Mouse (Mus musculus) heart, postnatal 0 days (tissue): ENCODE measurements around the gene Tdrd1. TPM values are rescaled to one million over a fixed set of nuclear protein-coding genes. Genes with fewer than 3 reads are reported as not detected.

Source experiments
- ATAC-seq: fragments of 200-750 bp; cut with Nextera tagmentation; 2 replicates; pipeline ENCODE4 v1.8.0; 2017; ENCODE audit warnings: low read depth, moderate number of reproducible peaks, moderate library complexity; ENCODE audit not compliant: insufficient read depth
- DNase-seq: peaks from one replicate; pipeline ENCODE4 v3.0.0-alpha.2; 2016; ENCODE audit warnings: low spot score
- H3K27ac ChIP-seq: fragments of 300-500 bp; sonication (generic); 2 replicates; pipeline ENCODE4 v1.5.1; 2014; ENCODE audit warnings: low read depth, mild to moderate bottlenecking
- H3K27me3 ChIP-seq: fragments of 300-500 bp; sonication (generic); 2 replicates; pipeline ENCODE4 v1.6.1; 2014; ENCODE audit warnings: low read length, mixed read lengths; ENCODE audit not compliant: control insufficient read depth, insufficient read depth
- H3K36me3 ChIP-seq: fragments of 300-500 bp; sonication (generic); replicated peaks from 2 replicates; pipeline ENCODE4 v1.6.1; 2014; ENCODE audit warnings: low read length, mixed read lengths; ENCODE audit not compliant: control insufficient read depth, insufficient read depth
- H3K4me1 ChIP-seq: fragments of 300-500 bp; sonication (generic); 2 replicates; pipeline ENCODE4 v1.6.1; 2014; ENCODE audit warnings: antibody characterized with exemption; ENCODE audit not compliant: control insufficient read depth, insufficient read depth
- H3K4me2 ChIP-seq: fragments of 300-500 bp; sonication (generic); 2 replicates; pipeline ENCODE4 v1.6.1; 2014; ENCODE audit warnings: low read depth, mild to moderate bottlenecking, low read length, moderate library complexity
- H3K4me3 ChIP-seq: fragments of 300-500 bp; sonication (generic); 2 replicates; pipeline ENCODE4 v1.5.1; 2014; ENCODE audit warnings: low read depth, low read length
- H3K9ac ChIP-seq: fragments of 300-500 bp; sonication (generic); replicated peaks from 2 replicates; pipeline ENCODE4 v1.6.1; 2014; ENCODE audit warnings: low read depth, low read length, mixed read lengths
- H3K9me3 ChIP-seq: fragments of 300-500 bp; sonication (generic); replicated peaks from 2 replicates; pipeline ENCODE4 v1.6.1; 2016; ENCODE audit warnings: low read length; ENCODE audit not compliant: control insufficient read depth
- CTCF ChIP-seq: IDR thresholded peaks from 2 replicates; pipeline ENCODE4 v1.5.1; 2016; ENCODE audit warnings: antibody characterized with exemption, control low read depth, low read depth
- EP300 ChIP-seq: IDR thresholded peaks from 2 replicates; pipeline ENCODE4 v1.6.1; 2016; ENCODE audit warnings: antibody characterized with exemption, low read depth
- WGBS: fragments of 180-500 bp; shearing (Covaris S2); extraction: QIAGEN DNeasy Blood & Tissue Kit; methylation state at CpG from one replicate; pipeline ENCODE4 v1.1.7; 2014; 5-methylcytosine and 5-hydroxymethylcytosine counted together
- polyA plus RNA-seq: library from polyadenylated mRNA; unstranded; fragments of >200 nt; fragmentation: Nextera tagmentation; extraction: Ambion mirVana; gene quantifications from 2 replicates; pipeline ENCODE4 v1.2.1, GENCODE M21; 2015
- total RNA-seq: library from RNA; depleted of rRNA; stranded (reverse); fragments of >200 nt; gene quantifications from 2 replicates; pipeline ENCODE4 v1.2.3, GENCODE M21; 2014; ENCODE audit warnings: low replicate concordance

The Tdrd1 gene
- total and polyA plus RNA-seq, 2 experiments from 2014 or later = 0.10 TPM; not detected in 1

DNA sequence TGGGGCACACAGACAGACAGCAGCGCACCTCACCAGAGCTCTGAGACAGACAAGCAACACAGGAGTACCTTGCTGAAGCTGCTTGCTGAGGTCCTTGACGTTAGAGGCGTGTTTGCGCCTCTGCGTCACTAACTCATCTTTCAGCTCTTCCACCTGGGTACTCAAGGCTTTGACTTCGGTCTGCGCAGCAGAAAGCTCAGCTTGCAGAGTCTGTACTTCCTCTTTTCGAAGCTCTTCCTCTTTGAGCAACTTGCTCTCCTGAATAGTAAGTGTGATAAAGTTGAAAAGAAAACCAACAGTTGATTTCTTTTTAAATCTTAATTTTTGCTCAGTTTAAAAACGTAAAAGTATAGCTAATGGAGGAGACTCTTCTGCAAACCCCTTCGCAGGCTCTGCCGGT lies 28.6 kb upstream of the Tdrd1 start:
- Histone ChIP-seq H3K9me3 (no peaks in the 10 kb centered on the region), H3K9ac (no peak overlapping the region), H3K4me3 (no peak overlapping the region), H3K36me3 (peaks cover 94% of the 10 kb centered on the region), H3K4me2 (no peak overlapping the region), H3K27me3 (no peaks in the 10 kb centered on the region), H3K4me1 (peaks cover 14% of the 10 kb centered on the region; the same call in 1 of the 2 replicates), H3K27ac (no peak overlapping the region)
- ATAC-seq (no peak), DNase-seq (no peak)
- TF ChIP-seq CTCF = no peak
- no peak for TF ChIP-seq EP300
- 91% methylated on average over 11 of the region's 11 CpGs for WGBS

DNA sequence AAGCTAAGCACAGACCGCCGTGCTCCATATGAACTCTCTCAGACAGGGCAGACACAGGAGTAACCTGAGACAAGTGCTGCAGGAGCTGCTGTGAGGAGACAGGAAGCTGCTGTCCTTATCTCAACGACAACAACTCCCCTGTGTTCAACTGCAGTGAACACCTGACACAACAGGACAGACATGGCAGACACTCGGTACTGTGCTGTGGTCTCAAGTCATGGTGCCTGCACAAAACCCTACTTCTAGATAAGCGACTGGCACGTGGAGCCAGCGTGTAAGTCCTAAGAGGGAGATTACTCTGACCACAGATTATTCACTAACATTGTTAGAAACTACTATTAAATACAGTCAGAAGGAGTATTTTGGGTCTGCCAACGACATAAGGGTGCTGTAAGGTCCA lies 25.8 kb upstream of the Tdrd1 start:
- Histone ChIP-seq H3K4me3 (no peak overlapping the region), H3K27ac (no peak overlapping the region), H3K36me3 (peaks cover 92% of the 10 kb centered on the region), H3K4me1 (peaks cover 14% of the 10 kb centered on the region; the same call in 1 of the 2 replicates), H3K4me2 (no peak overlapping the region), H3K9me3 (no peaks in the 10 kb centered on the region), H3K27me3 (no peaks in the 10 kb centered on the region), H3K9ac (no peak overlapping the region)
- DNase-seq (no peak), ATAC-seq (no peak)
- 36% methylated on average over 8 of the region's 8 CpGs for WGBS
- TF ChIP-seq CTCF (no peak), EP300 (no peak)

DNA sequence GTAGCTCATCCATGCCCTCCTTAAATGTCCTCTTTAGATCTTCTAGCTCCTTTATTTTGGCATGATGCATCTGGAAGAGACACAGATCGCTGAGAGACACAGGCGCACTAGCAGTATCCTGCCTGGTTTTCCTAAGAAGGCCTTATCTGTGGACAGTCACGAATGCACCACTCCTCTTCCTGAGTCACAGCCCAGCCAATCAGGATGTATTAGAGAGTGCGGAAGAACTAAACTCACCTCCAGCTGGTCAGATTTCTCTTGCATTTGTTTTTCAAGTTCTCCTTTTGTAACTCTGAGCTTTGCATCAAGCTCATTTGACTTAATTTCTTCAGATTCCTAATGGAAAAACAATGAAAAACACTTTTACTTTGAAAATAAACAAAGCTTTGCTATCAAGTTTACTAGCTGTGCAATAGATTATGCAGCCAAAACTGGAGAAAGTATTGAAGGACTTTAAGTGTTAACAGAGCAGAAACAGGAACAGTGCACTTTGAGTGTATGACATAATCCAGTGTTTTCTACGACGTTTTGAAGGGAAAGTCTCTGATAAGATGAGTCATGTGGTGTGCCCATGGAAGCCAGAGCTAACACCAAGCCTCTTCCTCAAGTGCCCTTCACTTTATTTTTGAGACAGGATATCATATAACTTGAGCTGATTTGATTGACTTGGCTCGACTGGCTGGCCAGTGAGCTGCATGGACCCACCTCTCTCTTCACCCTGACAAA lies 24.9 kb upstream of the Tdrd1 start:
- H3K36me3 ChIP-seq = peaks cover 92% of the 10 kb centered on the region
- WGBS = 26% methylated on average over 7 of the region's 7 CpGs
- DNase-seq = peak; percentile 67
- peaks cover 14% of the 10 kb centered on the region; the same call in 1 of the 2 replicates for H3K4me1 ChIP-seq
- H3K4me2 ChIP-seq = no peak overlapping the region
- H3K27me3 ChIP-seq = no peaks in the 10 kb centered on the region
- H3K4me3 ChIP-seq = no peak overlapping the region
- H3K27ac ChIP-seq = peak overlapping the region; percentile 25; the same call in 1 of the 2 replicates
- ATAC-seq = peak; percentile 59
- no peak overlapping the region for H3K9ac ChIP-seq
- TF ChIP-seq CTCF (no peak), EP300 (no peak)
- H3K9me3 ChIP-seq = no peaks in the 10 kb centered on the region

- Histone ChIP-seq H3K9me3 (no peaks in the 10 kb centered on the region), H3K27me3 (no peaks in the 10 kb centered on the region), H3K4me1 (peaks cover 14% of the 10 kb centered on the region; the same call in 1 of the 2 replicates), H3K9ac (no peak overlapping the region), H3K27ac (no peak overlapping the region; the same call in 1 of the 2 replicates), H3K4me2 (no peak overlapping the region), H3K4me3 (no peak overlapping the region), H3K36me3 (peaks cover 89% of the 10 kb centered on the region)
- DNase-seq (no peak), ATAC-seq (0 out of 2 replicates have a peak, but pooled peaks have one; percentile 22)
- TF ChIP-seq EP300 (no peak), CTCF (no peak)
- 49% methylated on average over 10 of the region's 10 CpGs for WGBS
Measured at GRCm38 (mm10) chr19:56801656-56802351, 24.2 kb upstream of the Tdrd1 start.

DNA sequence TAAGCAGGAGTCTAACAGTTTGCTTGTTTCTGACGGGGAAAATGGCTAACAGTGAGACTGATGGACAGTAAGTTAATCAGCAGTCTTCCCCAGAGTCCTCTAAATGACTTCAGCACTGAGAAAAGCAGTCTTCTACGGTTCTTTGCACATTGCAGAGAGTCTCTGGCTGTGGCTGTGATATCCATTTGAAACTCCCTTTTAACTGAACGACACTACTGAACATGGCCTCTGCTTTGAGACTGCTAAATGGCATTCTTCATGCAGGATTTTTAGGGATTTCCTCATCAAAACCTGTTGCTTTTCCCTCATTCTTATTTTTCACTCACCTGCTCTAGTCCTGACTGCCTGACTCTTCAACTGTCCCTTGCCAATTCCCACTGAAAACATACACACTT lies 23.7 kb upstream of the Tdrd1 start:
- Histone ChIP-seq H3K27me3 (no peaks in the 10 kb centered on the region), H3K36me3 (peaks cover 92% of the 10 kb centered on the region), H3K27ac (no peak overlapping the region), H3K4me3 (no peak overlapping the region), H3K4me2 (no peak overlapping the region), H3K9ac (no peak overlapping the region), H3K4me1 (peaks cover 14% of the 10 kb centered on the region; the same call in 1 of the 2 replicates), H3K9me3 (no peaks in the 10 kb centered on the region)
- ATAC-seq (no peak), DNase-seq (no peak)
- 75% methylated on average over 3 of the region's 3 CpGs for WGBS
- no peak for TF ChIP-seq CTCF
- TF ChIP-seq EP300 = no peak
